Mouse (Mus musculus): ENCODE measurements around the gene Egfr.

Egfr gene

GRCm38 (mm10) chr11:16752007-16752348 is at the start of gene Egfr:
Gene Egfr, plus strand, starts transcription at chr11:16752203.
- peak; percentile 35 for DNase-seq (ENCODE audit: low spot score)

- DNase-seq (ENCODE audit: low spot score): no peak
These were observed 48.8 kb upstream of the Egfr start for GRCm38 (mm10) chr11:16703221-16703620.

- no peak for DNase-seq (ENCODE audit: low spot score)
These were observed 16.8 kb upstream of the Egfr start for GRCm38 (mm10) chr11:16735083-16735644.

GRCm38 (mm10) chr11:16737323-16737722 is 14.7 kb upstream of the Egfr start:
- no peak for DNase-seq (ENCODE audit: low spot score)

- DNase-seq (ENCODE audit: low spot score): no peak
These were observed 13.3 kb upstream of the Egfr start for GRCm38 (mm10) chr11:16738691-16739090.

- no peak for DNase-seq (ENCODE audit: low spot score)
These were observed 12.8 kb upstream of the Egfr start for GRCm38 (mm10) chr11:16739155-16739554.

- DNase-seq (ENCODE audit: low spot score): no peak
These were observed 11.1 kb upstream of the Egfr start for GRCm38 (mm10) chr11:16740691-16741611.

- DNase-seq (ENCODE audit: low spot score): no peak
These were observed 9.8 kb upstream of the Egfr start for GRCm38 (mm10) chr11:16742251-16742650.

GRCm38 (mm10) chr11:16742821-16743220 is 9.2 kb upstream of the Egfr start:
- no peak for DNase-seq (ENCODE audit: low spot score)

- DNase-seq (ENCODE audit: low spot score): no peak
These were observed 483 bp upstream of the Egfr start for GRCm38 (mm10) chr11:16751457-16751982.

- no peak for DNase-seq (ENCODE audit: low spot score)
These were observed 548 bp downstream of the Egfr start for GRCm38 (mm10) chr11:16752349-16753153.

GRCm38 (mm10) chr11:16753154-16754040 is 1.4 kb downstream of the Egfr start:
- DNase-seq (ENCODE audit: low spot score): no peak

GRCm38 (mm10) chr11:16759930-16760329 is 7.9 kb downstream of the Egfr start:
- DNase-seq (ENCODE audit: low spot score): no peak

- no peak for DNase-seq (ENCODE audit: low spot score)
These were observed 9.2 kb downstream of the Egfr start for GRCm38 (mm10) chr11:16761184-16761583.

GRCm38 (mm10) chr11:16766038-16766815 is 14.2 kb downstream of the Egfr start:
- no peak for DNase-seq (ENCODE audit: low spot score)

GRCm38 (mm10) chr11:16767984-16768383 is 16.0 kb downstream of the Egfr start:
- no peak for DNase-seq (ENCODE audit: low spot score)

- no peak for DNase-seq (ENCODE audit: low spot score)
These were observed 17.3 kb downstream of the Egfr start for GRCm38 (mm10) chr11:16769276-16769675.

- DNase-seq (ENCODE audit: low spot score): no peak
These were observed 17.8 kb downstream of the Egfr start for GRCm38 (mm10) chr11:16769709-16770303.

- DNase-seq (ENCODE audit: low spot score): no peak
These were observed 19.0 kb downstream of the Egfr start for GRCm38 (mm10) chr11:16770966-16771365.

- DNase-seq (ENCODE audit: low spot score): no peak
These were observed 20.7 kb downstream of the Egfr start for GRCm38 (mm10) chr11:16772717-16773116.
